Mouse (Mus musculus): ENCODE measurements around the gene Tas2r126. TPM values are rescaled to one million over a fixed set of nuclear protein-coding genes. Genes with fewer than 3 reads are reported as not detected.

The Tas2r126 gene
- not detected for polyA plus RNA-seq (2017; shearing (Covaris generic))

DNA sequence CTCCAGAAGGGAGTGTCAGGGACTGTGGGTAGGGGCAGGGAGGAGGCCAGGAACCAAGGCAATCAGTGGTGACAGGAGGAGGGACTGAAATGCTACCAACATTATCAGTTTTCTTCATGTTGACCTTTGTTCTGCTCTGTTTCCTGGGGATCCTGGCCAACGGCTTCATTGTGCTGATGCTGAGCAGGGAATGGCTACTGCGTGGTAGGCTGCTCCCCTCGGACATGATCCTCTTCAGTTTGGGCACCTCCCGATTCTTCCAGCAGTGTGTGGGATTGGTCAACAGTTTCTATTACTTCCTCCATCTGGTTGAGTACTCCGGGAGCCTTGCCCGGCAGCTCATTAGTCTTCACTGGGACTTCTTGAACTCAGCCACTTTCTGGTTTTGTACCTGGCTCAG is at the start of gene Tas2r126:
Gene Tas2r126, plus strand, starts transcription at position 90 of the 400 bp plus-strand sequence.

DNA sequence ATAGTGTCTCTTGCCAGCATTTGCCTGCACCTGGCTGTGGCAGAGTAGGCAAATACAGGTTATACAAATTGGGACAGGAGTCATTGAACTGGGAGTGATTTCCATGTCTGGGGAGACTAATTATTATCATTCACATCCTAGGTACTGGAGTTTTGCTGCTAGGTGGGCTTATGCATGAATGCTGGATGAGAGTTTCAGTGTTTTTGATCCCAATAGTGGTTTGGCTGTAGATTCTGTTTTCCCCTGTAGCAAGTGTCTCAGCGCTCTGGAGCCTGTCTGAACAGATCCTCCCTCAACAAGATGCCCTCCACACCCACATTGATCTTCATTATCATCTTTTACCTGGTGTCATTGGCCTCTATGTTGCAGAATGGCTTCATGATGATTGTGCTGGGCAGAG is 34.4 kb upstream of the Tas2r126 start, which contains the start of gene Tas2r143:
Gene Tas2r143, plus strand, starts transcription at position 301 of the 400 bp plus-strand sequence.

DNA sequence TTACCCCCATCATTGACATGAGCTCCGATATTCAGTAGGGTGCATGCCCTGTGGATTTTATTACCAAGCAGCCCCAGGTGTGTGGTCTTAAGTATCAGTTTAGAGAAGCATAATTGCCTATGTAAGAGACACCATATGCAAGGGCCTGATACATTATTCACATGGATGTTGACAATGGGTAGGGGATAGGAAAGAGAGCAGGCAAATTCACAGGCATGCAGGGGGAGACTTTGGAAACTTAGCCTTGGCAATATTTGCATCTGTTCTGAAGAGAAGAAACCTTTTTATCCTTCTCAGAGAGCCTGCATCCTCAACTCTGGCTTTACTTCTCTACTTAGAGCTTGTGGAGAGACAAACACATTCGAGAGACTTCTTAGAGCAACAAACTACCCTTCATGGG is 29.2 kb upstream of the Tas2r126 start, which contains the start of gene Tas2r135:
Gene Tas2r135, plus strand, starts transcription at position 301 of the 400 bp plus-strand sequence.

DNA sequence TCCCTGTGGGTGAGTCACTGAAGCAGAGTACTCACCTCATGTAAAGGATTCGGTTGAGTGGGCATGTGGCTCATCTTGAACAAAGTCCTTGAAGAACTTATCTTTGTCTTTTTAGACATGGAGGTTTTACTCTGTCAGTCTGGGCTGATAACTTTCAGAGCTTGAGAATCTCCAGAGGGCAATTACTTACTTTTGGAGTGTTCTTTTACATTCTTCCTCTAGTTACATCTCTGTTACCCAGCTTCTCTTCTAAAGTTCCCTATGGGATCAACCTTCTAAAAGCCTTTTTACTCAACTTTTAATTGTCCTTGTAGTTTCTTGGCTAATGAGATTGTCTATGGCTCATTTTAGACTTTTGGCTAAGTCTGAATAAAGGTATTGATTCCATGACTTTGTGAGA is 30.8 kb downstream of the Tas2r126 start, which contains the start of gene Olfr458:
Gene Olfr458, minus strand, starts transcription at position 101 of the 400 bp plus-strand sequence.

DNA sequence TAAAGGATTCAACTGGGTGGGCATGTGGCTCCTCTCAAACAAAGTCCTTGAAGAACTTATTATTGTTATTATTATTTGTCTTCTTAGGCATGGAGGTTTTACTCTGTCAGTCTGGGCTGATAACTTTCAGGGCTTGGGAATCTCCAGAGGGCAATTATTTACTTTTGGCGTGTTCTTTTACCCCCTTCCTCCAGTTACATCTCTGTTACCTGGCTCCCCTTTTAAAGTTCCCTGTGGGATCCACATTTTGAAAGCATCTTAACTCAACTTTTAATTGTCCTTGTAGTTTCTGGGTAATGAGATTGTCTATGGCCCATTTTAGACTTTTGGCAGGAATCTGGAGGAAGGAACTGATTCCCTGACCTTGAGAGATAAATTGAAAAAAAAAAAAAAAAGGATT is 41.9 kb downstream of the Tas2r126 start, which contains the start of gene Olfr457:
Gene Olfr457, minus strand, starts transcription at position 101 of the 400 bp plus-strand sequence.

Other genes starting within 250 kb of the Tas2r126 start
- not detected for gene Tas2r144, start 219.2 kb upstream of the Tas2r126 start, polyA plus RNA-seq (2017; shearing (Covaris generic))
- gene Gstk1, start 188.6 kb upstream of the Tas2r126 start, polyA plus RNA-seq (2017; shearing (Covaris generic)) = 13.4 TPM
- gene Tmem139, start 172.6 kb upstream of the Tas2r126 start, polyA plus RNA-seq (2017; shearing (Covaris generic)) = not detected
- 77.7 TPM for gene Casp2, start 169.6 kb upstream of the Tas2r126 start, polyA plus RNA-seq (2017; shearing (Covaris generic))
- gene Clcn1, start 147.8 kb upstream of the Tas2r126 start, polyA plus RNA-seq (2017; shearing (Covaris generic)) = not detected
- not detected for gene Fam131b, start 109.9 kb upstream of the Tas2r126 start, polyA plus RNA-seq (2017; shearing (Covaris generic))
- gene Zyx, start 84.9 kb upstream of the Tas2r126 start, polyA plus RNA-seq (2017; shearing (Covaris generic)) = 91.9 TPM
- 0.16 TPM for gene Epha1, start 61.3 kb upstream of the Tas2r126 start, polyA plus RNA-seq (2017; shearing (Covaris generic))
- not detected for gene Tas2r143, start 34.3 kb upstream of the Tas2r126 start, polyA plus RNA-seq (2017; shearing (Covaris generic))
- gene Tas2r135, start 29.1 kb upstream of the Tas2r126 start, polyA plus RNA-seq (2017; shearing (Covaris generic)) = not detected
- gene Olfr458, start 30.7 kb downstream of the Tas2r126 start, polyA plus RNA-seq (2017; shearing (Covaris generic)) = not detected
- gene Olfr457, start 41.8 kb downstream of the Tas2r126 start, polyA plus RNA-seq (2017; shearing (Covaris generic)) = not detected
- not detected for gene Olfr456, start 52.7 kb downstream of the Tas2r126 start, polyA plus RNA-seq (2017; shearing (Covaris generic))
- not detected for gene Olfr455, start 113.1 kb downstream of the Tas2r126 start, polyA plus RNA-seq (2017; shearing (Covaris generic))
- not detected for gene Tcaf3, start 163.2 kb downstream of the Tas2r126 start, polyA plus RNA-seq (2017; shearing (Covaris generic))
- not detected for gene Tcaf2, start 210.7 kb downstream of the Tas2r126 start, polyA plus RNA-seq (2017; shearing (Covaris generic))

All from activated CD4-positive, CD25-positive, alpha-beta regulatory T cell, adult 9 weeks (primary cell).